Mouse (Mus musculus) hindbrain, embryonic 14.5 days (tissue): ENCODE results near the gene Kcnq1. TPM values are rescaled to one million over a fixed set of nuclear protein-coding genes. Genes with fewer than 3 reads are reported as not detected.

Experiments
- ATAC-seq: fragments of 200-750 bp; cut with Nextera tagmentation; 2 replicates; pipeline ENCODE4 v1.8.0; 2017; ENCODE audit warnings: moderate number of reproducible peaks, mild to moderate bottlenecking, moderate TSS enrichment, moderate library complexity; ENCODE audit not compliant: low FRiP score
- DNase-seq: peaks from one replicate; pipeline ENCODE4 v3.0.0-alpha.2; 2015; ENCODE audit warnings: low spot score
- H3K27ac ChIP-seq: fragments of 300-500 bp; sonication (generic); 2 replicates; pipeline ENCODE4 v1.5.1; 2014; ENCODE audit warnings: mild to moderate bottlenecking, moderate library complexity
- H3K27me3 ChIP-seq: fragments of 300-500 bp; sonication (generic); 2 replicates; pipeline ENCODE4 v1.6.1; 2014; ENCODE audit warnings: mild to moderate bottlenecking, low read length, mixed read lengths; ENCODE audit not compliant: control insufficient read depth, insufficient read depth
- H3K36me3 ChIP-seq: fragments of 300-500 bp; sonication (generic); replicated peaks from 2 replicates; pipeline ENCODE4 v1.6.1; 2014; ENCODE audit not compliant: control insufficient read depth, insufficient read depth
- H3K4me1 ChIP-seq: fragments of 300-500 bp; sonication (generic); replicated peaks from 2 replicates; pipeline ENCODE4 v1.6.1; 2014; ENCODE audit warnings: antibody characterized with exemption, low read length, mixed read lengths; ENCODE audit not compliant: control insufficient read depth, insufficient read depth
- H3K4me2 ChIP-seq: fragments of 300-500 bp; sonication (generic); replicated peaks from 2 replicates; pipeline ENCODE4 v1.6.1; 2014; ENCODE audit warnings: mild to moderate bottlenecking, moderate library complexity
- H3K4me3 ChIP-seq: fragments of 300-500 bp; sonication (generic); replicated peaks from 2 replicates; pipeline ENCODE4 v1.5.1; 2014; ENCODE audit warnings: mild to moderate bottlenecking, low read length
- H3K9ac ChIP-seq: fragments of 300-500 bp; sonication (generic); 2 replicates; pipeline ENCODE4 v1.6.1; 2014
- H3K9me3 ChIP-seq: fragments of 300-500 bp; sonication (generic); 2 replicates; pipeline ENCODE4 v1.6.1; 2016; ENCODE audit warnings: low read length; ENCODE audit not compliant: control insufficient read depth
- WGBS: fragments of 180-500 bp; shearing (Covaris S2); extraction: QIAGEN DNeasy Blood & Tissue Kit; methylation state at CpG from one replicate; pipeline ENCODE4 v1.1.7; 2014; 5-methylcytosine and 5-hydroxymethylcytosine counted together
- polyA plus RNA-seq: library from polyadenylated mRNA; unstranded; fragments of >200 nt; fragmentation: Nextera tagmentation; extraction: Ambion mirVana; gene quantifications from 2 replicates; pipeline ENCODE4 v1.2.1, GENCODE M21; 2014

The Kcnq1 gene
- polyA plus RNA-seq, 1 experiment from 2014 or later = 0.94 TPM

DNA sequence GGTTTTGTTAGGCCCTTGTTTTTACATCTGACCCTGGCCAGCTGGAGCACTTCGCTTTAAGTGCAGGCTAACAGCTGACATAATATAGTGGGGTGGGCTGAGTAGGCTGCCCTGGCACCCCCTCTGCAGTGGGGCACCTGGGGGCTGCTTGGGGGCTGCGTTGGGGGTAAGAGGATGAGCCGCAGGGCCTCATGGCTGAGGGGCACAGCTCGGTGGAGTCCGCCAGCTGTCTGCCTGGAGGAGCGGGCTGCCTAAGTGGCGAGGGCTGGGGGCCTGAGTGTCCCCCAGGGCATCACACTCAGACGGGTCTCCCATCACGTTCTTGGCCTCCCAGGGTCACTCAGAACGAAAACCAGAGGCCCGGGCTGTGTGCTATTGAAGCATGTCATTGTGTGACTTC lies 53.3 kb downstream of the Kcnq1 start:
- no peaks in the 10 kb centered on the region for H3K9me3 ChIP-seq
- no peak overlapping the region for H3K9ac ChIP-seq
- H3K4me3 ChIP-seq = no peak overlapping the region
- no peaks in the 10 kb centered on the region for H3K36me3 ChIP-seq
- 25% methylated on average over 11 of the region's 11 CpGs for WGBS
- no peaks in the 10 kb centered on the region for H3K27me3 ChIP-seq
- no peak overlapping the region for H3K27ac ChIP-seq
- peaks cover 16% of the 10 kb centered on the region for H3K4me1 ChIP-seq
- H3K4me2 ChIP-seq = no peak overlapping the region
- DNase-seq (no peak), ATAC-seq (no peak)

DNA sequence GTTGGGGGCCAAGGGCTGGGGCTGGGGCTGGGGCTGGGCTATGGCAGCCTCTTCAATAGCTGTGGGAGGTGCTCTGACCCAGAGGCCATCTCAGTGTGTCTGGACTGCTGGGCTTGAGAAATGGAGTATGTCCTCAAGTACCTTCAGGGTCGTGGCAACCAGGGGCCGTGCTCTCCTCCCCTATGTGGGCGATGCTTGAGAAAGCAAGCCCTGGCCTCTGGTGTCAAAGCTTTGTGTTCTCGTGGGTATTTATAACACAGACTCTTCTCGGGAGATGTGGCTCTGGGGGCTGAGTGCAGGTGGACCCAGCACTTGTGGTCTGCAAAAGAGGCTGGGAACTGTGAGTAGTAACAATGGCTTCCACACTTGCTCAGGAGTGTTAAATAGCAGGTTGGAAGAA lies 53.9 kb downstream of the Kcnq1 start:
- peaks cover 10% of the 10 kb centered on the region for H3K4me1 ChIP-seq
- DNase-seq (no peak), ATAC-seq (no peak)
- H3K4me3 ChIP-seq = no peak overlapping the region
- 45% methylated on average over 5 of the region's 5 CpGs for WGBS
- no peaks in the 10 kb centered on the region for H3K27me3 ChIP-seq
- no peak overlapping the region for H3K4me2 ChIP-seq
- H3K9me3 ChIP-seq = no peaks in the 10 kb centered on the region
- H3K27ac ChIP-seq = no peak overlapping the region
- no peak overlapping the region for H3K9ac ChIP-seq
- H3K36me3 ChIP-seq = no peaks in the 10 kb centered on the region

DNA sequence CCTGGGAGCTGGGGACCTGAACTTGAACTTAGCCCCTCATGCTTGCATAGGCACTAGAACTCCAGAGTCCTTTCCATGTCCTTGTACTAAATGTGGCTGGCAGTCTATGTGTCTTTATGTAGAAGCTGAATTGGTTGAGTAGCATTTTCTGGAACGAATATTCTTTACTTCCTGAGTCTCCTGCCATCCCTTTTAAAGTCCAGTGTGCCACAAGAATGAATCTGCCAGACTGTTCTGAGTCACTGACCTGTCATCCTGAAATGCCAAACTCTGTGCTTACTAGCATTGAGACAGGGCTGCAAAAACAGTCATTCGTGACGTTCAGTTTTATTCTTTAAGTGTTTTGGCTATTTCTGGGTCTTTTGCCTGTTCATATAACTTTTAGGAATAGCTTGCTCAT lies 55.9 kb downstream of the Kcnq1 start:
- Histone ChIP-seq H3K9ac (no peak overlapping the region), H3K27ac (no peak overlapping the region), H3K9me3 (no peaks in the 10 kb centered on the region), H3K4me1 (peaks cover 8% of the 10 kb centered on the region; the same call in 1 of the 2 replicates), H3K36me3 (no peaks in the 10 kb centered on the region), H3K4me2 (no peak overlapping the region), H3K27me3 (no peaks in the 10 kb centered on the region), H3K4me3 (no peak overlapping the region)
- DNase-seq (no peak), ATAC-seq (no peak)
- 77% methylated on average over 3 of the region's 3 CpGs for WGBS

DNA sequence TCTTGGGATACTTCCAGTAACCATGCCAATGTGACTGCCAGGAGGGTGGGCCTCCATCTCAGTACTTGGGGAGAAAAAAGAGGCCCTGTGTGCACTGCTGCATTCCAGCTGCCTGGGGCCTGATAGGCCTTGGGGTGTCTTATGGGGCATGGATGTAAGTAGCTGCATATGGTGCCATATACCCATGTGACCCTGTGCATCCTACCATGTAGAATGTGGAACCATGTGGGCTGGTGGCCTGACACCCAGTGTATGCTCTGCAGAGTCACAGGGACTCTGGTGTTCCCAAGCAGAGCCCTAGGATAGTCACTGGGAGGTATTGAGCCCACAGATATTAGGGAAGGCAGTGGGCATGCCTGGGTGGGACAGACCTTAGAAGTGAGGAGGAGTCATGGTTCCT lies 57.9 kb downstream of the Kcnq1 start:
- no peak overlapping the region for H3K27ac ChIP-seq
- H3K9ac ChIP-seq = no peak overlapping the region
- no peak overlapping the region for H3K4me2 ChIP-seq
- no peak overlapping the region for H3K4me3 ChIP-seq
- H3K4me1 ChIP-seq = peaks cover 8% of the 10 kb centered on the region; the same call in 1 of the 2 replicates
- DNase-seq = no peak
- ATAC-seq = no peak
- no peaks in the 10 kb centered on the region for H3K27me3 ChIP-seq
- H3K36me3 ChIP-seq = no peaks in the 10 kb centered on the region
- H3K9me3 ChIP-seq = no peaks in the 10 kb centered on the region

DNA sequence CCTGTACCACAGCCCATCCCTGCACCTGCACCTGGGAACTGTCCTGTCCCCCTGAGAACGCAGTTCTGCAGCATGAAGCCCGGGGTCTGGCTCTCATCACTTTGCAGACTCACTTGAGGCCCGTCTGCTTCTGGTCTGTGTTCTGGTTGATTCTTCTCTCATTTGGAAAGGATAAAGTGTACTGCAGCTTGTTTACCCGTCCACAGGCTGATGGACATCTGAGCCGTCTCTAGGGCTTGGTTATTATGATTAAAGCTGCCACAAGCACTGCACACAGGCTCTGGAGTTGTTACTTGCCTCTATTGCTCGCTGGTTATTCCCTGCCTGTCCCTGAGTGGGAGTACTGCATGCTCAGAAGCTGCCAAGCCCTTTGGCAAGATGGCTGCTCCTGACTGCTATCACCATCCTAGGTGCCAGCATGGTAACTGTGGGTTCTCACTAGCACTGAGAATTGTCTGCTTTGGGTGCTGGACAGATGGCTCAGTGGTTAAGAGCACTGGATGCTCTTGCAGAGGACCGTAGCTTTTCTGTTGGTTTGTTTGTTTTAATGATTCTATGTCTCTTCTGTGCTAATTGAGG lies 59.6 kb downstream of the Kcnq1 start:
- Histone ChIP-seq H3K9ac (no peak overlapping the region), H3K4me2 (no peak overlapping the region), H3K4me1 (no peaks in the 10 kb centered on the region), H3K9me3 (no peaks in the 10 kb centered on the region), H3K4me3 (no peak overlapping the region), H3K27ac (no peak overlapping the region), H3K27me3 (no peaks in the 10 kb centered on the region), H3K36me3 (no peaks in the 10 kb centered on the region)
- ATAC-seq = no peak
- DNase-seq = no peak
- 77% methylated on average over 7 of the region's 7 CpGs for WGBS

DNA sequence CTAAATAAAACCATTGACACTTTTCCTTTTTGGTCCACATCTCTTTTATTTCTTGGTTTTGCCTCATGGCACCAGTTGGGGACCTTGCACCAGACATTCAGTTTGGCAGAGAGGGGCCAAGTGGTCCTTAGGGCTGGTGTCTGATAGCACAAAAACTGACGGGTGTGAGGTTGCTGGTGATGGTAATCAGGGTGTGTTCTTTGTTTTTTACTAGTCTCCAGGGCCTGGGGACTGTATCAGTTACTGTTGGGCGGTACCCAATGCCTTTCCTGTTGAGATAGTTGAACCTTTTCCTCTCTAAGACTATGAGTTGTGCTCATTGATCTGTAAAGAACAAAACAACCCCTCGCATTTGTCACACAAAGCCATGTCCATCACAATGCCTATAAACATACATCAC lies 61.1 kb downstream of the Kcnq1 start:
- H3K27me3 ChIP-seq = no peaks in the 10 kb centered on the region
- 75% methylated on average over 3 of the region's 3 CpGs for WGBS
- H3K36me3 ChIP-seq = no peaks in the 10 kb centered on the region
- H3K4me3 ChIP-seq = no peak overlapping the region
- DNase-seq = no peak
- H3K9me3 ChIP-seq = no peaks in the 10 kb centered on the region
- ATAC-seq = no peak
- no peak overlapping the region for H3K4me2 ChIP-seq
- H3K27ac ChIP-seq = no peak overlapping the region
- no peaks in the 10 kb centered on the region for H3K4me1 ChIP-seq
- no peak overlapping the region for H3K9ac ChIP-seq

DNA sequence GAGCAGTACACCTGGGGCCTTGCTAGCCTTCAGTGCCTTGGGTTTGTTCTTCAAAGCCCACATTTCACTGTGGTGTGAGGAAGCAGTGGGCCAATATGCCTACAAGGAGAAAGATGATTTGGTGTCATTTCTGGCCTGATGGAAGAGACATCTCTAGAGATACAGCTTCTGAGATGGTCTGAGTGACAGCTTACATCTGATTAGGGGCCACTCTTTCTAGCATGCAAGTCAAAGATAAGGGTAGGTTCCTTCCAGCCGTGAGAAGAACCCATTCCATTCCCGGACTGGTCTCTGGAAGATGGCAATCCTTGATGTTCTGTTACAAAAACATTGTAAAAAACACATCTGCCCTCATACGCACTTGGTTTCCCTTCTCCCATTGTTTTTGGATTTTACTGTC lies 63.2 kb downstream of the Kcnq1 start:
- H3K9ac ChIP-seq = no peak overlapping the region
- no peak overlapping the region for H3K4me2 ChIP-seq
- H3K27me3 ChIP-seq = no peaks in the 10 kb centered on the region
- H3K4me3 ChIP-seq = no peak overlapping the region
- 0 out of 2 replicates have a peak, but pooled peaks cover 1% of the 10 kb centered on the region for H3K4me1 ChIP-seq
- DNase-seq = no peak
- WGBS = 98% methylated on average over 3 of the region's 3 CpGs
- no peaks in the 10 kb centered on the region for H3K36me3 ChIP-seq
- H3K9me3 ChIP-seq = no peaks in the 10 kb centered on the region
- H3K27ac ChIP-seq = no peak overlapping the region
- no peak for ATAC-seq

DNA sequence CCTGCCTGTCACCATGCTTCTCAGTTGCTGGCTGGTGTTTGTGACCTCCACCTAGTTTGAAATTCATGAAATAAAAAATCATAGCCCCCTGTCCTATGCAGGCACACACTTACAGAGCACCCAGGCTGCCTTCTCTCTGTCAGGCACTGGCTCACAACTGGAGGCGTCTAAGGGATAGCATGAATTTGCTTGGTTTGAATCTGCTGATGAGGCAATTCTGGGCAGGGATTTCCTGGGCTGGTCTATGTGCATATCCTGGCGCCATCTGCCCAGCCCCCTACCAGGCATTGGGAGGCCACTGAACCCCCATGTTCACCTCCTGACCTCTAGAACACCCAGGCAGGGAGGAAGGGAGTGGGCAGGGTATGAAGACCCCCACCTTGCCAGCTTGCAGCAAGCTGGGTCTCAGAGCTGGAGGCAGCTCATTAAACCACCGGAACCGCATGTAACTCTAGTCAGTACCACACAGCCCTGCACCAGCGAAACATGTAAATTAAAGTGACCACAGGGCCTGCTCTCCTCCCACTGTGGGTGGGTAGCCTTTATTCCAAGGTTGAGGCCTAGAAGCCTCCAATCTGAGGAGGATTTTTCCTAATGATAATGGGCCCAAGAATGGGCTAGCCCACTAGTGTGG lies 66.9 kb downstream of the Kcnq1 start:
- DNase-seq (no peak), ATAC-seq (no peak)
- 72% methylated on average over 5 of the region's 5 CpGs for WGBS
- Histone ChIP-seq H3K27me3 (no peaks in the 10 kb centered on the region), H3K36me3 (no peaks in the 10 kb centered on the region), H3K9me3 (no peaks in the 10 kb centered on the region), H3K4me2 (no peak overlapping the region), H3K9ac (no peak overlapping the region), H3K27ac (no peak overlapping the region), H3K4me1 (0 out of 2 replicates have a peak, but pooled peaks cover 8% of the 10 kb centered on the region), H3K4me3 (no peak overlapping the region)

DNA sequence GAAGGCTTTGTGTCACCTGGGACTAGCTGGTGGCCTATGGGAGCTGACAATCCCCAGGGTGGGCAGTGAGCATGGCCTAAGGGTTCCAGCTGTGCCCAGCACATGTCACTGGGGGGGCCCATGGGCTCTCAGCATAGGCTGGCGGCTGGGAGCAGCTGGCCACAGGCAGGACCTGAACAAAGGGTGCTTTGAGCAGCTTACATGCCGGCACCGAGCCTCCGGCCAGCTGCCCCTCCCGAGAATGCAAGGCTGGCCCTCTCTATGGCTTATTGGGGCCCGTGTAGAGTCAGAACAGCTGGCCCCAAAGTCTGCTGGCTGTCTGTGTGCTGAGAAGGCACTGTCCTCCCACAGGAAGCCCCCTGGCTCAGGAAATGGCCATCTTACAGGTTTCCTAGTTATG lies 68.5 kb downstream of the Kcnq1 start:
- no peak overlapping the region for H3K4me2 ChIP-seq

More for the DNA sequence above, 68.5 kb downstream of the Kcnq1 start:
- DNase-seq (no peak), ATAC-seq (no peak)
- 24% methylated on average over 6 of the region's 6 CpGs for WGBS
- H3K9ac ChIP-seq = no peak overlapping the region
- H3K27me3 ChIP-seq = no peaks in the 10 kb centered on the region
- H3K36me3 ChIP-seq = no peaks in the 10 kb centered on the region
- no peak overlapping the region for H3K27ac ChIP-seq
- H3K4me1 ChIP-seq = 0 out of 2 replicates have a peak, but pooled peaks cover 8% of the 10 kb centered on the region
- H3K4me3 ChIP-seq = no peak overlapping the region
- H3K9me3 ChIP-seq = no peaks in the 10 kb centered on the region
